Mouse (Mus musculus): ENCODE measurements around the gene Zfp784. TPM values are rescaled to one million over a fixed set of nuclear protein-coding genes. Genes with fewer than 3 reads are reported as not detected.
"Not testable (repeated sequence)": the region's sequence is repeated elsewhere in the genome, so short reads cannot be mapped to it uniquely, and the experiment has no call there.

Zfp784 gene
- polyA plus RNA-seq, 1 experiment from 2014 or later, result 8.9 TPM

DNA sequence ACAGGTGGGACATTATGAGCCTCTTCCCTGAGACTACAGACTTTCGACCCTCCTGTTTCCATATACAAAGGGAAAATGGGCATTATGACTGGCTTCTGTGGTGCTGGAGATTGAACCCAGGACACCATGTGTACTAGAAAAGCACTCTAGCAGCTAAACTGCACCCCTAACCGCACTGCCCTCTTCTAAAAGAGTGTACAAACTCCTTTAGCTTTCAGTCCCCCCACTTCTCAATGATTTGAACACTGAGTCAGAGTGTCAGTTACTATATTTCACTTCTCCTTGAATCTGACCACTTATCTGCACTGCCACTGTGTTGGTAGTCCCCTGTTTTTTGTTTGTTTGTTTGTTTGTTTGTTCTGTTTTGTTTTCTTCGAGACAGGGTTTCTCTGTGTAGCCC is 4.4 kb downstream of the Zfp784 start, which contains the start of gene 4632433K11Rik:
4632433K11Rik (plus strand) TSS at position 301 of the 400 bp plus-strand sequence.
- Histone ChIP-seq H3K9ac (no peak within 1 kb of the TSS), H3K9me3 (ENCODE audit: control insufficient read depth, low read length) (peaks cover 26% of the 10 kb centered on the region), H3K27me3 (ENCODE audit: control insufficient read depth, insufficient read depth, low read length) (no peaks in the 10 kb centered on the region), H3K4me3 (replicated peaks; ENCODE audit: low read length) (no peak within 1 kb of the TSS), H3K4me1 (replicated peaks; ENCODE audit: control insufficient read depth, insufficient read depth, low read length) (peaks cover 11% of the 10 kb centered on the region; the same call in 1 of the 2 replicates), H3K4me2 (replicated peaks) (no peak within 1 kb of the TSS), H3K27ac (no peak within 1 kb of the TSS), H3K36me3 (replicated peaks; ENCODE audit: control insufficient read depth, insufficient read depth) (peaks cover 75% of the 10 kb centered on the region)
- 94% methylated on average over 3 of the region's 3 CpGs for WGBS
- DNase-seq (ENCODE audit: low spot score) (no peak), ATAC-seq (ENCODE audit: low FRiP score) (no peak)

DNA sequence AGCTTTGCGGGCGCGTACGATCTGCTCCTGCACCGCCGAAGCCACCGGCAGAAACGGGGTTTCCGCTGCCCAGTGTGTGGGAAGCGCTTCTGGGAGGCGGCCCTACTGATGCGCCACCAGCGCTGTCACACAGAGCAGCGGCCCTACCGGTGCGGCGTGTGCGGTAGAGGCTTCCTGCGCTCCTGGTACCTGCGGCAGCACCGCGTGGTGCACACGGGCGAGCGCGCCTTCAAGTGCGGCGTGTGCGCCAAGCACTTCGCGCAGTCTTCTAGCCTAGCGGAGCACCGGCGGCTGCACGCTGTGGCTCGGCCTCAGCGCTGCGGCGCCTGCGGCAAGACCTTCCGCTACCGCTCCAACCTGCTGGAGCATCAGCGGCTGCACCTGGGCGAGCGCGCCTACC is 6.8 kb downstream of the Zfp784 start:
- Histone ChIP-seq H3K27me3 (ENCODE audit: control insufficient read depth, insufficient read depth, low read length) (no peaks in the 10 kb centered on the region), H3K4me3 (replicated peaks; ENCODE audit: low read length) (no peak overlapping the region), H3K9ac (no peak overlapping the region), H3K36me3 (replicated peaks; ENCODE audit: control insufficient read depth, insufficient read depth) (peaks cover 88% of the 10 kb centered on the region), H3K27ac (no peak overlapping the region), H3K4me2 (replicated peaks) (no peak overlapping the region), H3K4me1 (replicated peaks; ENCODE audit: control insufficient read depth, insufficient read depth, low read length) (no peaks in the 10 kb centered on the region), H3K9me3 (ENCODE audit: control insufficient read depth, low read length) (peaks cover 26% of the 10 kb centered on the region)
- WGBS, result 74% methylated on average over 46 of the region's 46 CpGs
- no peak for ATAC-seq (ENCODE audit: low FRiP score)
- no peak for DNase-seq (ENCODE audit: low spot score)

DNA sequence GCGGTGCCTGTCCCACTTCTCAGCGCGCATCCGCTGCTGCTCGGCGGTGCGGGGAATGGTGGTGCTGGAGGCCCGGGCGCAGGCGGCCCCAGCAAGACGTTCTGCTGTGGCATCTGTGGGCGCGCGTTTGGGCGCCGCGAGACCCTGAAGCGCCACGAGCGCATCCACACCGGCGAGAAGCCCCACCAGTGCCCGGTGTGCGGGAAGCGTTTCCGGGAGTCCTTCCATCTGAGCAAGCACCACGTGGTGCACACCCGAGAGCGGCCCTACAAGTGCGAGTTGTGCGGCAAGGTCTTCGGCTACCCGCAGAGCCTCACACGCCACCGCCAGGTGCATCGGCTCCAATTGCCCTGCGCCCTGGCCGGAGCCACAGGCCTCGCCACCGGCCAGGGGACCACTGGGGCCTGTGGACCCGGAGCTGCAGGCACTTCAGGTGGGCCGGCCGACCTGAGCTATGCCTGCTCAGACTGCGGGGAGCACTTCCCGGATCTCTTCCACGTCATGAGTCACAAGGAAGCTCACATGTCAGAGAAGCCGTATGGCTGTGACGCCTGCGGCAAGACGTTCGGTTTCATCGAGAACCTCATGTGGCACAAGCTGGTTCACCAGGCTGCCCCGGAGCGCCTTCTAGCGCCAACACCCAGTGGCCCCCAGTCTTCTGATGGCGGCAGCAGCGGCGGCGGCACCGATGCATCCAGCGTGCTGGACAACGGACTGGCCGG is 7.5 kb downstream of the Zfp784 start:
- H3K4me2 ChIP-seq (replicated peaks), result no peak overlapping the region
- ATAC-seq (ENCODE audit: low FRiP score) (no peak), DNase-seq (ENCODE audit: low spot score) (no peak)
- H3K9me3 ChIP-seq (ENCODE audit: control insufficient read depth, low read length), result peaks cover 26% of the 10 kb centered on the region
- H3K4me3 ChIP-seq (replicated peaks; ENCODE audit: low read length), result no peak overlapping the region
- no peaks in the 10 kb centered on the region for H3K27me3 ChIP-seq (ENCODE audit: control insufficient read depth, insufficient read depth, low read length)
- H3K27ac ChIP-seq, result no peak overlapping the region
- WGBS, result 82% methylated on average over 63 of the region's 63 CpGs
- peaks cover 80% of the 10 kb centered on the region for H3K36me3 ChIP-seq (replicated peaks; ENCODE audit: control insufficient read depth, insufficient read depth)
- no peaks in the 10 kb centered on the region for H3K4me1 ChIP-seq (replicated peaks; ENCODE audit: control insufficient read depth, insufficient read depth, low read length)
- H3K9ac ChIP-seq, result no peak overlapping the region

DNA sequence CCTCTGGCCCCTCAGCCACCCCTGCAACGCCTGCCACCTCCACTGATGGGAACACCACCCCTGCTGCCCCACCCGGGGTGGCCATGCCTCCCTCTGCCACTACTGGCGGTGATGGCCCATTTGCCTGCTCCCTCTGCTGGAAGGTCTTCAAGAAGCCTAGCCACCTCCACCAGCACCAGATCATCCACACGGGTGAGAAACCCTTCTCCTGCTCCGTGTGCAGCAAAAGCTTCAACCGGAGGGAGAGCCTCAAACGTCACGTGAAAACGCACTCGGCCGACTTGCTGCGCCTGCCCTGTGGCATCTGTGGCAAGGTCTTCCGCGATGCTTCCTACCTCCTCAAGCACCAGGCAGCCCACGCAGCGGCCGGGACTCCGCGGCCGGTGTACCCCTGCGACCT is 8.3 kb downstream of the Zfp784 start:
- Histone ChIP-seq H3K4me3 (replicated peaks; ENCODE audit: low read length) (0 out of 2 replicates have a peak overlapping the region, but pooled peaks have one; percentile 7), H3K36me3 (replicated peaks; ENCODE audit: control insufficient read depth, insufficient read depth) (peaks cover 72% of the 10 kb centered on the region), H3K9me3 (ENCODE audit: control insufficient read depth, low read length) (peaks cover 26% of the 10 kb centered on the region), H3K27ac (no peak overlapping the region), H3K27me3 (ENCODE audit: control insufficient read depth, insufficient read depth, low read length) (no peaks in the 10 kb centered on the region), H3K4me1 (replicated peaks; ENCODE audit: control insufficient read depth, insufficient read depth, low read length) (no peaks in the 10 kb centered on the region), H3K4me2 (replicated peaks) (no peak overlapping the region), H3K9ac (no peak overlapping the region)
- DNase-seq (ENCODE audit: low spot score) (no peak), ATAC-seq (ENCODE audit: low FRiP score) (no peak)
- WGBS, result 93% methylated on average over 21 of the region's 21 CpGs

DNA sequence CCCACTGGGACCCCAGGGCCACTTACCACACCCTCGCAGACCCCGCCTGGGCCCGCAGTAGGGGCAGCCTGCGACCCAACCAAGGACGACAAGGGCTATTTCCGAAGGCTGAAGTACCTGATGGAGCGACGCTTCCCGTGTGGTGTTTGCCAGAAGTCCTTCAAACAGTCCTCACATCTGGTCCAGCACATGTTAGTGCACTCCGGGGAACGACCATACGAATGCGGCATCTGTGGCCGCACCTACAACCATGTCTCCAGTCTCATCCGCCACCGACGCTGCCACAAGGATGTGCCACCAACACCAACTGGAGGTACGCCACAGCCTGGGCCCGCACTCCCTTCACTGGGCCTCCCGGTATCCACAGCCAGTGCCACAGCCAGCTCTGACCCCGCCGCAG is 8.7 kb downstream of the Zfp784 start:
- WGBS, result 97% methylated on average over 22 of the region's 22 CpGs
- 0 out of 2 replicates have a peak overlapping the region, but pooled peaks have one; percentile 7 for H3K4me3 ChIP-seq (replicated peaks; ENCODE audit: low read length)
- no peak for ATAC-seq (ENCODE audit: low FRiP score)
- no peak overlapping the region for H3K4me2 ChIP-seq (replicated peaks)
- H3K9ac ChIP-seq, result no peak overlapping the region
- H3K4me1 ChIP-seq (replicated peaks; ENCODE audit: control insufficient read depth, insufficient read depth, low read length), result no peaks in the 10 kb centered on the region
- H3K36me3 ChIP-seq (replicated peaks; ENCODE audit: control insufficient read depth, insufficient read depth), result peaks cover 69% of the 10 kb centered on the region
- no peak for DNase-seq (ENCODE audit: low spot score)
- peaks cover 26% of the 10 kb centered on the region for H3K9me3 ChIP-seq (ENCODE audit: control insufficient read depth, low read length)
- no peaks in the 10 kb centered on the region for H3K27me3 ChIP-seq (ENCODE audit: control insufficient read depth, insufficient read depth, low read length)
- H3K27ac ChIP-seq, result no peak overlapping the region

DNA sequence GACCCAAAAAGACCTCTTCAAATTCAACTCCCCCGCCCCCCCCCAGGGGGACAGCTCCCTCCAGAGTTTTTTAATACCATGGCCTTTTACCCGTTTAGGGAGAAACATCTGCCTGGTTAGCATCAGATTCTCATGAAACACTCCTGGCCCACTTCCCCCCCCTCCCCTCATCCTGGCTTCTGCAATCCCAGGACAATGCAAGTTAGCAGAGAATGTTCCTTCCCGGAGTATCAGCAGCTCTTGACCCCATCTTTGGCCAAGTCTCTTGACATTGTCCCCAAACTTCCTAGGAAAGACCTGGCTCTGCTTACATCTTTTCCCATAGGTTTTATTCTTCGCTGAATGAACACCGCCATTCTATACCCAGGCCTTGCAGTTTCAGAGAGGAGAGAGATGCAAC is 17.0 kb downstream of the Zfp784 start:
- Histone ChIP-seq H3K4me2 (replicated peaks) (peak overlapping the region; percentile 66), H3K27ac (peak overlapping the region; percentile 86), H3K27me3 (ENCODE audit: control insufficient read depth, insufficient read depth, low read length) (no peaks in the 10 kb centered on the region), H3K9me3 (ENCODE audit: control insufficient read depth, low read length) (no peaks in the 10 kb centered on the region), H3K4me3 (replicated peaks; ENCODE audit: low read length) (peak overlapping the region; percentile 90), H3K4me1 (replicated peaks; ENCODE audit: control insufficient read depth, insufficient read depth, low read length) (peaks cover 15% of the 10 kb centered on the region), H3K9ac (peak overlapping the region; percentile 95), H3K36me3 (replicated peaks; ENCODE audit: control insufficient read depth, insufficient read depth) (peaks cover 20% of the 10 kb centered on the region)
- WGBS, result 54% methylated on average over 5 of the region's 5 CpGs
- DNase-seq (ENCODE audit: low spot score), result no peak
- no peak for ATAC-seq (ENCODE audit: low FRiP score)

DNA sequence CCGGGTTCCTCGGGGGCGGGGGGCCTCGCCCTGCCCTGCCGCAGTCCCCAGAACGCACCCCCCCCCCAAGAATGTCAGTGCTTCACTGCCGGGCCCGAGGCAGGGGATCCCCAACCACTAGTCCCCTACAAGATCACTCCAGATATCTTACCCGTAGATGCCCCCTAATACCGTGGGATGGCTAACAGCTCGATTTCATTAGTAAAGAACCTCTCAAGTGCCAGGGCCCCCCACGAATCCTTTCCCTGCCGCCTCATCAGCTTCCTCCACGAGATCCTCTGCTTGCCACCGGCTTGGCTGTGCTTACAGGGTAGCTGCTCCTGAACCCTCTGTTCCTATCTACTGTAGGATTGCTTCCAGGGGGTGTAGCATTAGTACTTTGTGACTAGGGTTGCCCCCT is 17.6 kb downstream of the Zfp784 start:
- Histone ChIP-seq H3K27me3 (ENCODE audit: control insufficient read depth, insufficient read depth, low read length) (no peaks in the 10 kb centered on the region), H3K9me3 (ENCODE audit: control insufficient read depth, low read length) (no peaks in the 10 kb centered on the region), H3K4me2 (replicated peaks) (peak overlapping the region; percentile 66), H3K9ac (peak overlapping the region; percentile 95), H3K27ac (peak overlapping the region; percentile 86), H3K4me1 (replicated peaks; ENCODE audit: control insufficient read depth, insufficient read depth, low read length) (peaks cover 20% of the 10 kb centered on the region), H3K4me3 (replicated peaks; ENCODE audit: low read length) (peak overlapping the region; percentile 90), H3K36me3 (replicated peaks; ENCODE audit: control insufficient read depth, insufficient read depth) (peaks cover 20% of the 10 kb centered on the region)
- ATAC-seq (ENCODE audit: low FRiP score), result peak; percentile 49; the same call in 1 of the 2 replicates
- DNase-seq (ENCODE audit: low spot score), result no peak
- under 1% methylated on average over 15 of the region's 15 CpGs for WGBS

DNA sequence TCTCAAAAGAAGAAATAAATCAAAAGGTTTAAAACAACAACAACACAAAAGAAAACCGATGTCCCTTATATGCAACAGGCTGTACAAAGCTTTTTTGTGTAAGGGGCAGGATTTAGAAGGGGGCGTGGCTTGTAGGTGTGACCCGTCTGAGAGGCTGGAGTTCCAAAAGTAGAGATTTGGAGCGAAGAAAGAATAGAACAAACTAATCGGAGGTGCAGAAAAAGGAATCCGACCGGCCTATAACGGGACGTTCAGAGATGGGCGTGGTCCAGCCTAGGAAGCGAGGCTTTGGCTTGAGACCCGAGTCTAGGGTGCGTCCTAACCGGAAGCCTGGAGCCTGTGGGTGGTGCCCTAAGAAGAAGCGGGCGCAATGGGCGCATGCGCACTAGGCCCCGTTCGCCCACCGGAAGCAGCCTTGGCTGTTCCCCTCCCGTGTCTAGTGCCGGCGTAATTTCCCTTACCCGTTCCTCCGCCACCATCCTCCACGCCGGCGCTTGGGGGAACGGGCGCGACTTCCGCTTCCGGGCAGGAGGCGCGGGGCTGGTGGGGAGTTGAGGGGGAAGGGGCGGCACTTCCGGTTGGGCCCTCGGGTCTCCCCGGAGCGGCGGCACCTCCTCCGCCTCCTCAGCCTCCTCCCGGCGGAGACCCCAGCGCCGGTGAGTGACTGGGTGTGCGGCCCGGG is 18.1 kb downstream of the Zfp784 start, which contains the start of the genes Zfp865 and Ccdc106:
Zfp865 (plus strand) TSS at position 377 of the 682 bp plus-strand sequence.
Ccdc106 (plus strand) TSS at position 554 of the 682 bp plus-strand sequence.
- Histone ChIP-seq H3K27me3 (ENCODE audit: control insufficient read depth, insufficient read depth, low read length) (no peaks in the 10 kb centered on the region), H3K4me1 (replicated peaks; ENCODE audit: control insufficient read depth, insufficient read depth, low read length) (peaks cover 20% of the 10 kb centered on the region), H3K9me3 (ENCODE audit: control insufficient read depth, low read length) (no peaks in the 10 kb centered on the region), H3K27ac (peak within 1 kb of the TSS; percentile 86), H3K9ac (peak within 1 kb of the TSS; percentile 95), H3K4me3 (replicated peaks; ENCODE audit: low read length) (peak within 1 kb of the TSS; percentile 90), H3K36me3 (replicated peaks; ENCODE audit: control insufficient read depth, insufficient read depth) (peaks cover 20% of the 10 kb centered on the region), H3K4me2 (replicated peaks) (peak within 1 kb of the TSS; percentile 66)
- DNase-seq (ENCODE audit: low spot score), result peak; percentile 99
- under 1% methylated on average over 49 of the region's 49 CpGs for WGBS
- peak; percentile 92 for ATAC-seq (ENCODE audit: low FRiP score)

DNA sequence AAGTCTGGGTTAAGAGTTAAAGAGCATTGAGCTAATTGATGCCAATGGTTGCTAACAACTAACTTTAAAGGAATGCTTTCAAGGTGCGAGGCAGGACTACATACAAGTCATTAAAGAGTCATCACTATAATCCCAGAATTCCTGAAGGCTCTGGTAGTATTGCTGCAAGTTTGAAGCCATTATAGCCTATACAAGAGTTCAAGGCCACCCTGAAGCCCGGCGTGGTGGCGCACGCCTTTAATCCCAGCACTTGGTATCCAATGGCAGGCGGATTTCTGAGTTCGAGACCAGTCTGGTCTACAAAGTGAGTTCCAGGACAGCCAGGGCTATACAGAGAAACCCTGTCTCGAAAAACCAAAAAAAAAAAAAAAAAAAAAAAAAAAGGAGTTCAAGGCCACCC is 18.7 kb downstream of the Zfp784 start:
- not testable (repeated sequence) for H3K27me3 ChIP-seq (ENCODE audit: control insufficient read depth, insufficient read depth, low read length); H3K9me3 ChIP-seq (ENCODE audit: control insufficient read depth, low read length); DNase-seq (ENCODE audit: low spot score); ATAC-seq (ENCODE audit: low FRiP score)
- WGBS, result 34% methylated on average over 8 of the region's 8 CpGs
- H3K27ac ChIP-seq, result peak overlapping the region; percentile 86
- H3K9ac ChIP-seq, result 0 out of 2 replicates have a peak overlapping the region, but pooled peaks have one; percentile 95
- H3K4me2 ChIP-seq (replicated peaks), result peak overlapping the region; percentile 66
- H3K4me3 ChIP-seq (replicated peaks; ENCODE audit: low read length), result peak overlapping the region; percentile 90
- H3K4me1 ChIP-seq (replicated peaks; ENCODE audit: control insufficient read depth, insufficient read depth, low read length), result peaks cover 20% of the 10 kb centered on the region
- peaks cover 20% of the 10 kb centered on the region for H3K36me3 ChIP-seq (replicated peaks; ENCODE audit: control insufficient read depth, insufficient read depth)
